Mouse (Mus musculus): ENCODE data around the gene Psg16. TPM values are rescaled to one million over a fixed set of nuclear protein-coding genes. Genes with fewer than 3 reads are reported as not detected.
A peak's percentile ranks its signal among the peaks of the same experiment; 100 is the strongest.

Psg16 gene
- polyA plus RNA-seq, 1 experiment from 2014 or later = 1.6 TPM

GRCm38 (mm10) chr7:17039373-17039772 is 34.5 kb upstream of the Psg16 start:
- H3K9ac ChIP-seq = no peak overlapping the region
- H3K4me3 ChIP-seq = no peak overlapping the region
- 0 out of 2 replicates have a peak, but pooled peaks cover 2% of the 10 kb centered on the region for H3K36me3 ChIP-seq
- no peak overlapping the region for H3K27ac ChIP-seq
- H3K27me3 ChIP-seq = no peaks in the 10 kb centered on the region; the same call in 1 of the 2 replicates
- peaks cover 6% of the 10 kb centered on the region; the same call in 1 of the 2 replicates for H3K4me1 ChIP-seq (replicated peaks)
- 93% methylated on average over 7 of the region's 7 CpGs for WGBS
- no peak overlapping the region for H3K4me2 ChIP-seq
- ATAC-seq (ENCODE audit: low FRiP score) = no peak
- no peaks in the 10 kb centered on the region for H3K9me3 ChIP-seq

- no peaks in the 10 kb centered on the region for H3K4me1 ChIP-seq (replicated peaks)
- 74% methylated on average over 1 of the region's 1 CpGs for WGBS
- no peak overlapping the region for H3K4me3 ChIP-seq
- H3K36me3 ChIP-seq = no peaks in the 10 kb centered on the region
- ATAC-seq (ENCODE audit: low FRiP score) = peak; percentile 26; the same call in 1 of the 2 replicates
- H3K9me3 ChIP-seq = no peaks in the 10 kb centered on the region
- no peak overlapping the region for H3K4me2 ChIP-seq
- no peak overlapping the region for H3K9ac ChIP-seq
- no peak overlapping the region for H3K27ac ChIP-seq
- no peaks in the 10 kb centered on the region; the same call in 1 of the 2 replicates for H3K27me3 ChIP-seq
Observed at GRCm38 (mm10) chr7:17045743-17046142, 28.1 kb upstream of the Psg16 start.

- no peak overlapping the region for H3K4me2 ChIP-seq
- WGBS = 90% methylated on average over 5 of the region's 5 CpGs
- H3K27ac ChIP-seq = no peak overlapping the region
- no peaks in the 10 kb centered on the region for H3K27me3 ChIP-seq
- ATAC-seq (ENCODE audit: low FRiP score) = no peak
- no peak overlapping the region for H3K9ac ChIP-seq
- H3K4me1 ChIP-seq (replicated peaks) = no peaks in the 10 kb centered on the region
- no peak overlapping the region for H3K4me3 ChIP-seq
- H3K9me3 ChIP-seq = no peaks in the 10 kb centered on the region
- H3K36me3 ChIP-seq = no peaks in the 10 kb centered on the region
Observed at GRCm38 (mm10) chr7:17047041-17047682, 26.7 kb upstream of the Psg16 start.

- no peak overlapping the region for H3K4me3 ChIP-seq
- ATAC-seq (ENCODE audit: low FRiP score) = no peak
- no peak overlapping the region for H3K9ac ChIP-seq
- H3K4me2 ChIP-seq = no peak overlapping the region
- no peak overlapping the region for H3K27ac ChIP-seq
- H3K9me3 ChIP-seq = no peaks in the 10 kb centered on the region
- no peaks in the 10 kb centered on the region for H3K36me3 ChIP-seq
- H3K27me3 ChIP-seq = no peaks in the 10 kb centered on the region
- no peaks in the 10 kb centered on the region for H3K4me1 ChIP-seq (replicated peaks)
- WGBS = 84% methylated on average over 10 of the region's 10 CpGs
Observed at GRCm38 (mm10) chr7:17048431-17049190, 25.2 kb upstream of the Psg16 start.

GRCm38 (mm10) chr7:17050491-17050890 is 23.3 kb upstream of the Psg16 start:
- no peak overlapping the region for H3K4me3 ChIP-seq
- no peaks in the 10 kb centered on the region for H3K9me3 ChIP-seq
- no peak overlapping the region for H3K9ac ChIP-seq
- 66% methylated on average over 11 of the region's 11 CpGs for WGBS
- no peaks in the 10 kb centered on the region for H3K27me3 ChIP-seq
- H3K4me1 ChIP-seq (replicated peaks) = no peaks in the 10 kb centered on the region
- H3K27ac ChIP-seq = no peak overlapping the region
- H3K4me2 ChIP-seq = no peak overlapping the region
- no peaks in the 10 kb centered on the region for H3K36me3 ChIP-seq
- ATAC-seq (ENCODE audit: low FRiP score) = no peak

- Histone ChIP-seq H3K27me3 (no peaks in the 10 kb centered on the region), H3K9me3 (no peaks in the 10 kb centered on the region), H3K4me1 (replicated peaks) (peaks cover 4% of the 10 kb centered on the region), H3K4me3 (no peak overlapping the region), H3K27ac (no peak overlapping the region), H3K36me3 (no peaks in the 10 kb centered on the region), H3K9ac (no peak overlapping the region), H3K4me2 (no peak overlapping the region)
- WGBS = 12% methylated on average over 15 of the region's 17 CpGs
- no peak for ATAC-seq (ENCODE audit: low FRiP score)
Observed at GRCm38 (mm10) chr7:17050933-17051594, 22.8 kb upstream of the Psg16 start.

GRCm38 (mm10) chr7:17054325-17054989 is 19.4 kb upstream of the Psg16 start:
- H3K4me3 ChIP-seq = no peak overlapping the region
- ATAC-seq (ENCODE audit: low FRiP score) = no peak
- H3K9ac ChIP-seq = no peak overlapping the region
- H3K4me1 ChIP-seq (replicated peaks) = peaks cover 32% of the 10 kb centered on the region
- no peaks in the 10 kb centered on the region for H3K36me3 ChIP-seq
- no peaks in the 10 kb centered on the region for H3K27me3 ChIP-seq
- no peaks in the 10 kb centered on the region for H3K9me3 ChIP-seq
- no peak overlapping the region for H3K27ac ChIP-seq
- WGBS = 85% methylated on average over 15 of the region's 16 CpGs
- H3K4me2 ChIP-seq = no peak overlapping the region

- H3K27ac ChIP-seq = no peak overlapping the region; the same call in 1 of the 2 replicates
- H3K4me3 ChIP-seq = peak overlapping the region; percentile 50; the same call in 1 of the 2 replicates
- H3K27me3 ChIP-seq = no peaks in the 10 kb centered on the region
- H3K4me2 ChIP-seq = peak overlapping the region; percentile 75
- no peaks in the 10 kb centered on the region for H3K36me3 ChIP-seq
- no peaks in the 10 kb centered on the region for H3K9me3 ChIP-seq
- ATAC-seq (ENCODE audit: low FRiP score) = no peak
- peaks cover 41% of the 10 kb centered on the region for H3K4me1 ChIP-seq (replicated peaks)
- no peak overlapping the region; the same call in 1 of the 2 replicates for H3K9ac ChIP-seq
- WGBS = 88% methylated on average over 4 of the region's 4 CpGs
Observed at GRCm38 (mm10) chr7:17055287-17055946, 18.4 kb upstream of the Psg16 start.

- Histone ChIP-seq H3K9ac (peak overlapping the region; percentile 71), H3K4me1 (replicated peaks) (peaks cover 49% of the 10 kb centered on the region), H3K9me3 (no peaks in the 10 kb centered on the region), H3K27me3 (peaks cover 4% of the 10 kb centered on the region), H3K4me2 (peak overlapping the region; percentile 75), H3K27ac (peak overlapping the region; percentile 80), H3K36me3 (no peaks in the 10 kb centered on the region), H3K4me3 (peak overlapping the region; percentile 50)
- WGBS = under 1% methylated on average over 39 of the region's 42 CpGs
- peak; percentile 79 for ATAC-seq (ENCODE audit: low FRiP score)
Observed at GRCm38 (mm10) chr7:17056081-17056581, 17.7 kb upstream of the Psg16 start.

- peak; percentile 43 for ATAC-seq (ENCODE audit: low FRiP score)
- 38% methylated on average over 14 of the region's 14 CpGs for WGBS
- Histone ChIP-seq H3K9me3 (no peaks in the 10 kb centered on the region), H3K36me3 (no peaks in the 10 kb centered on the region), H3K4me2 (peak overlapping the region; percentile 75), H3K4me3 (peak overlapping the region; percentile 50), H3K27me3 (peaks cover 11% of the 10 kb centered on the region), H3K9ac (peak overlapping the region; percentile 71), H3K4me1 (replicated peaks) (peaks cover 49% of the 10 kb centered on the region), H3K27ac (peak overlapping the region; percentile 80)
Observed at GRCm38 (mm10) chr7:17056601-17057523, 17.0 kb upstream of the Psg16 start.
